Mouse (Mus musculus) MEL (cell line): ENCODE data around the gene Arhgef38. TPM values are rescaled to one million over a fixed set of nuclear protein-coding genes. Genes with fewer than 3 reads are reported as not detected.

Experiments
- DNase-seq: peaks from one replicate; pipeline ENCODE4 v3.0.0; 2011; ENCODE audit warnings: low read depth, low spot score
- H3K27ac ChIP-seq: 2 replicates; pipeline ENCODE4 v1.5.1; 2012; ENCODE audit warnings: low read depth, mild to moderate bottlenecking, control low read depth, low read length, moderate library complexity; ENCODE audit not compliant: control insufficient read depth
- H3K27me3 ChIP-seq, 2 experiments: fragments of 150-350 bp in 1 of 2; sonication (generic) in 1 of 2; 2 replicates each; pipeline ENCODE4 v1.6.1; 2012; ENCODE audit warnings: low read length in 2 of 2, mild to moderate bottlenecking in 2 of 2, improper control_type of control experiment in 1 of 2, moderate library complexity in 1 of 2; ENCODE audit not compliant: insufficient read depth in 2 of 2, control insufficient read depth in 1 of 2
- H3K36me3 ChIP-seq, 2 experiments: 2 replicates each; pipeline ENCODE4 v1.6.1; 2012 to 2014; ENCODE audit warnings: low read length in 2 of 2, improper control_type of control experiment in 1 of 2, inconsistent platforms in 1 of 2, mild to moderate bottlenecking in 1 of 2; ENCODE audit not compliant: insufficient read depth in 2 of 2, control insufficient read depth in 1 of 2
- H3K4me1 ChIP-seq, 2 experiments: fragments of 150-350 bp in 1 of 2; sonication (generic) in 1 of 2; 2 replicates each; pipeline ENCODE4 v1.6.1; 2012; ENCODE audit warnings: low read length in 2 of 2, improper control_type of control experiment in 1 of 2, mild to moderate bottlenecking in 1 of 2; ENCODE audit not compliant: insufficient read depth in 2 of 2, control insufficient read depth in 1 of 2
- H3K4me3 ChIP-seq, 2 experiments: fragments of 150-350 bp in 1 of 2; sonication (generic) in 1 of 2; 2 replicates each; pipeline ENCODE4 v1.5.1; 2012; ENCODE audit warnings: low read depth in 2 of 2, low read length in 2 of 2, mild to moderate bottlenecking in 2 of 2, moderate library complexity in 2 of 2, control low read depth in 1 of 2, improper control_type of control experiment in 1 of 2; ENCODE audit not compliant: control insufficient read depth in 1 of 2, insufficient read depth in 1 of 2
- H3K79me2 ChIP-seq: 2 replicates; pipeline ENCODE4 v1.6.1; 2012; ENCODE audit warnings: mild to moderate bottlenecking, low read length, moderate library complexity; ENCODE audit not compliant: control insufficient read depth, poor library complexity, insufficient read depth
- H3K9ac ChIP-seq: 2 replicates; pipeline ENCODE4 v1.6.1; 2012; ENCODE audit warnings: low read depth, mild to moderate bottlenecking, control low read depth, low read length, moderate library complexity; ENCODE audit not compliant: control insufficient read depth, poor library complexity, severe bottlenecking
- H3K9me3 ChIP-seq: fragments of 150-350 bp; sonication (generic); replicated peaks from 2 replicates; pipeline ENCODE4 v1.6.1; 2012; ENCODE audit warnings: mild to moderate bottlenecking, low read length, improper control_type of control experiment, moderate library complexity; ENCODE audit not compliant: insufficient read depth
- CHD1 ChIP-seq: IDR thresholded peaks from 2 replicates; pipeline ENCODE4 v1.6.1; 2012; ENCODE audit warnings: low read depth, mild to moderate bottlenecking, inconsistent platforms, low read length, improper control_type of control experiment
- CHD2 ChIP-seq: IDR thresholded peaks from 2 replicates; pipeline ENCODE4 v1.6.1; 2011; ENCODE audit warnings: low read length, improper control_type of control experiment
- CTCF ChIP-seq, 3 experiments: IDR thresholded peaks in 2 of 3; conservative IDR thresholded peaks in 1 of 3; 2 replicates each; pipeline ENCODE4 v1.5.1; 2011 to 2012; ENCODE audit warnings: low read length in 3 of 3, low read depth in 2 of 3, mild to moderate bottlenecking in 2 of 3, improper control_type of control experiment in 1 of 3, inconsistent platforms in 1 of 3, mixed read lengths in 1 of 3, moderate library complexity in 1 of 3; ENCODE audit not compliant: control insufficient read depth in 1 of 3, insufficient read depth in 1 of 3, poor library complexity in 1 of 3, severe bottlenecking in 1 of 3
- E2F4 ChIP-seq: IDR thresholded peaks from 2 replicates; pipeline ENCODE4 v1.6.1; 2011; ENCODE audit warnings: low read depth, low read length, improper control_type of control experiment, borderline replicate concordance
- ELF1 ChIP-seq: IDR thresholded peaks from 2 replicates; pipeline ENCODE4 v1.6.1; 2014; ENCODE audit warnings: low read depth, mild to moderate bottlenecking, inconsistent platforms, low read length, improper control_type of control experiment, moderate library complexity
- EP300 ChIP-seq, 2 experiments: IDR thresholded peaks; 2 replicates each; pipeline ENCODE4 v1.6.1; 2011; ENCODE audit warnings: improper control_type of control experiment in 2 of 2, low read length in 2 of 2, low read depth in 1 of 2, mild to moderate bottlenecking in 1 of 2
- ETS1 ChIP-seq: IDR thresholded peaks from 2 replicates; pipeline ENCODE4 v1.6.1; 2012; ENCODE audit warnings: low read depth, mild to moderate bottlenecking, inconsistent platforms, low read length, improper control_type of control experiment, moderate library complexity
- KAT2A ChIP-seq: conservative IDR thresholded peaks from 2 replicates; pipeline ENCODE4 v1.6.1; 2012; ENCODE audit warnings: low read depth, low read length, improper control_type of control experiment, inconsistent platforms
- MAFK ChIP-seq: IDR thresholded peaks from 2 replicates; pipeline ENCODE4 v1.6.1; 2011; ENCODE audit warnings: low read depth, mild to moderate bottlenecking, low read length, improper control_type of control experiment, borderline replicate concordance
- MAX ChIP-seq: IDR thresholded peaks from 2 replicates; pipeline ENCODE4 v1.6.1; 2011; ENCODE audit warnings: low read length, improper control_type of control experiment
- MYB ChIP-seq: IDR thresholded peaks from 2 replicates; pipeline ENCODE4 v1.6.1; 2011; ENCODE audit warnings: mild to moderate bottlenecking, low read depth, low read length, improper control_type of control experiment
- MYC ChIP-seq: IDR thresholded peaks from 2 replicates; pipeline ENCODE4 v1.6.1; 2011; ENCODE audit warnings: low read depth, mild to moderate bottlenecking, low read length, improper control_type of control experiment, moderate library complexity
- POLR2A ChIP-seq, 2 experiments: IDR thresholded peaks; 2 replicates each; pipeline ENCODE4 v1.6.1; 2011 to 2012; ENCODE audit warnings: low read length in 2 of 2, mild to moderate bottlenecking in 2 of 2, control low read depth in 1 of 2, improper control_type of control experiment in 1 of 2, low read depth in 1 of 2, moderate library complexity in 1 of 2; ENCODE audit not compliant: control insufficient read depth in 1 of 2, insufficient read depth in 1 of 2, poor library complexity in 1 of 2
- POLR2AphosphoS2 ChIP-seq: IDR thresholded peaks from 2 replicates; pipeline ENCODE4 v1.6.1; 2011; ENCODE audit warnings: low read length, improper control_type of control experiment
- POLR2AphosphoS5 ChIP-seq: IDR thresholded peaks from 2 replicates; pipeline ENCODE4 v1.6.1; 2012; ENCODE audit warnings: low read depth, borderline replicate concordance, mild to moderate bottlenecking, inconsistent platforms, low read length, moderate library complexity, mixed read lengths
- RAD21 ChIP-seq: IDR thresholded peaks from 2 replicates; pipeline ENCODE4 v1.6.1; 2011; ENCODE audit warnings: mild to moderate bottlenecking, low read depth, low read length, improper control_type of control experiment
- RCOR1 ChIP-seq: IDR thresholded peaks from 2 replicates; pipeline ENCODE4 v1.6.1; 2012; ENCODE audit warnings: low read depth, mild to moderate bottlenecking, inconsistent platforms, low read length, improper control_type of control experiment
- SIN3A ChIP-seq: IDR thresholded peaks from 2 replicates; pipeline ENCODE4 v1.6.1; 2012; ENCODE audit warnings: low read length, improper control_type of control experiment, inconsistent platforms
- SMC3 ChIP-seq: IDR thresholded peaks from 2 replicates; pipeline ENCODE4 v1.6.1; 2011; ENCODE audit warnings: low read depth, low read length, improper control_type of control experiment
- TAL1 ChIP-seq: IDR thresholded peaks from 2 replicates; pipeline ENCODE4 v1.6.1; 2012; ENCODE audit warnings: mild to moderate bottlenecking, inconsistent platforms, low read length, moderate library complexity, mixed read lengths
- TBP ChIP-seq: IDR thresholded peaks from 2 replicates; pipeline ENCODE4 v1.8.0; 2011; ENCODE audit warnings: low read depth, low read length, improper control_type of control experiment
- TCF12 ChIP-seq: IDR thresholded peaks from 2 replicates; pipeline ENCODE4 v1.6.1; 2014; ENCODE audit warnings: low read depth, mild to moderate bottlenecking, inconsistent platforms, low read length, improper control_type of control experiment, moderate library complexity
- ZMIZ1 ChIP-seq: IDR thresholded peaks from 2 replicates; pipeline ENCODE4 v1.6.1; 2012; ENCODE audit warnings: low read depth, mild to moderate bottlenecking, inconsistent platforms, low read length, improper control_type of control experiment, moderate library complexity
- ZNF384 ChIP-seq: IDR thresholded peaks from 2 replicates; pipeline ENCODE4 v1.6.1; 2012; ENCODE audit warnings: low read depth, mild to moderate bottlenecking, inconsistent platforms, low read length, improper control_type of control experiment
- polyA plus RNA-seq, 2 experiments: library from polyadenylated mRNA; stranded (reverse) in 1 of 2; unstranded in 1 of 2; fragments of >175 nt in 1 of 2; fragments of >200 nt in 1 of 2; gene quantifications; 2 replicates each; pipeline versions ENCODE4 v1.2.1 to v1.2.4; 2012; ENCODE audit warnings: low replicate concordance in 2 of 2, low read depth in 1 of 2; ENCODE audit not compliant: insufficient read length in 2 of 2, insufficient read depth in 1 of 2, missing spikeins in 1 of 2
- total RNA-seq: library from RNA; depleted of rRNA; stranded (reverse); fragments of 300-350 nt; gene quantifications from 2 replicates; pipeline ENCODE4 v1.2.3, GENCODE M21; 2012

Arhgef38 gene
- total and polyA plus RNA-seq, 3 experiments, result not detected

- no peaks in the 10 kb centered on the region for H3K9me3 ChIP-seq
- H3K27ac ChIP-seq, result peak overlapping the region; percentile 56
- H3K4me1 ChIP-seq, result peaks cover 21 to 25% of the 10 kb centered on the region in 2 experiments
- H3K9ac ChIP-seq, result peak overlapping the region; percentile 97
- peak overlapping the region in 1 of 2 experiments; percentile 88; a peak in 2 of 4 replicates for H3K4me3 ChIP-seq
- no peaks in the 10 kb centered on the region for H3K27me3 ChIP-seq
- peak; percentile 74 for DNase-seq
- H3K79me2 ChIP-seq, result peaks cover 36% of the 10 kb centered on the region
- peaks cover 2 to 43% of the 10 kb centered on the region in 2 experiments for H3K36me3 ChIP-seq
- TF ChIP-seq ETS1, result no peak; the same call in 1 of the 2 replicates
- TF ChIP-seq SIN3A, result peak; percentile 35; the same call in 1 of the 2 replicates
- 0 out of 2 replicates have a peak, but pooled peaks have one; percentile 3 for TF ChIP-seq ELF1
These were observed 141.8 kb downstream of the Arhgef38 start for GRCm38 (mm10) chr3:133092936-133093335.

GRCm38 (mm10) chr3:133092274-133092853 is 142.4 kb downstream of the Arhgef38 start:
- Histone ChIP-seq H3K4me3 (peak overlapping the region; percentile 87 to 88), H3K27ac (peak overlapping the region; percentile 55), H3K9ac (peak overlapping the region; percentile 97), H3K4me1 (peaks cover 20 to 21% of the 10 kb centered on the region in 2 experiments), H3K27me3 (no peaks in the 10 kb centered on the region), H3K9me3 (no peaks in the 10 kb centered on the region), H3K36me3 (peaks cover 2 to 37% of the 10 kb centered on the region in 2 experiments), H3K79me2 (peaks cover 37% of the 10 kb centered on the region)
- no peak for DNase-seq
- no peak for TF ChIP-seq TBP
- TF ChIP-seq POLR2A (IDR thresholded peaks at IDR 0.05; ENCODE audit: control insufficient read depth in 1 of 2, insufficient read depth in 1 of 2, low read depth in 1 of 2, low read length in 2 of 2, poor library complexity in 1 of 2), result no peak
- peak; percentile 95 for TF ChIP-seq CHD1
- TF ChIP-seq MAFK, result no peak
- 0 out of 2 replicates have a peak, but pooled peaks have one; percentile 18 for TF ChIP-seq MAX

- peaks cover 37% of the 10 kb centered on the region for H3K79me2 ChIP-seq
- H3K36me3 ChIP-seq, result peaks cover 0 to 33% of the 10 kb centered on the region in 2 experiments; a peak in 2 of 4 replicates
- H3K27ac ChIP-seq, result peak within 1 kb of the TSS; percentile 95
- no peaks in the 10 kb centered on the region for H3K9me3 ChIP-seq
- no peaks in the 10 kb centered on the region for H3K27me3 ChIP-seq
- H3K4me3 ChIP-seq, result peak within 1 kb of the TSS; percentile 87 to 98
- H3K9ac ChIP-seq, result peak within 1 kb of the TSS; percentile 97
- H3K4me1 ChIP-seq, result peaks cover 17 to 19% of the 10 kb centered on the region in 2 experiments
- peak; percentile 96 for DNase-seq
- peak; percentile 44; the same call in 1 of the 2 replicates for TF ChIP-seq MYB
- peak; percentile 81 to 95; a peak in 3 of 4 replicates for TF ChIP-seq POLR2A (IDR thresholded peaks at IDR 0.05; ENCODE audit: control insufficient read depth in 1 of 2, insufficient read depth in 1 of 2, low read depth in 1 of 2, low read length in 2 of 2, poor library complexity in 1 of 2)
- TF ChIP-seq ZNF384, result no peak
- TF ChIP-seq SMC3, result 0 out of 2 replicates have a peak, but pooled peaks have one; percentile 3
- no peak for TF ChIP-seq CHD2
- TF ChIP-seq ZMIZ1, result peak; percentile 88
- TF ChIP-seq MYC, result peak; percentile 90
- TF ChIP-seq TCF12, result peak; percentile 80
- TF ChIP-seq CTCF (IDR thresholded peaks at IDR 0.05 in 2 of 3, conservative IDR thresholded peaks at IDR 0.05 in 1 of 3; ENCODE audit: control insufficient read depth in 1 of 3, insufficient read depth in 1 of 3, low read depth in 2 of 3, low read length in 3 of 3, poor library complexity in 1 of 3, severe bottlenecking in 1 of 3), result no peak
- no peak for TF ChIP-seq RAD21
- peak; percentile 86 for TF ChIP-seq ETS1
- no peak for TF ChIP-seq TAL1
- TF ChIP-seq MAFK, result no peak
- peak; percentile 73; the same call in 1 of the 2 replicates for TF ChIP-seq POLR2AphosphoS2
- TF ChIP-seq E2F4, result peak; percentile 62; the same call in 1 of the 2 replicates
- peak; percentile 64; the same call in 1 of the 2 replicates for TF ChIP-seq KAT2A
- TF ChIP-seq EP300 (IDR thresholded peaks at IDR 0.05; ENCODE audit: low read depth in 1 of 2, low read length in 2 of 2), result peak in 1 of 2 experiments; percentile 60; a peak in 2 of 4 replicates
- TF ChIP-seq POLR2AphosphoS5, result no peak
- TF ChIP-seq RCOR1, result no peak
These were observed 143.0 kb downstream of the Arhgef38 start, which contains the start of the genes Ints12 and Gstcd for GRCm38 (mm10) chr3:133091664-133092273. Gene Ints12 (plus strand): TSS chr3:133091840. Gene Gstcd (minus strand): TSS chr3:133092033.
